Mouse (Mus musculus) retina, embryonic 14.5 days (tissue): ENCODE measurements around the gene Nptxr.

Experiments used
- DNase-seq: peaks from one replicate; pipeline ENCODE4 v3.0.0-alpha.2; 2015; ENCODE audit warnings: low spot score

Gene Nptxr

DNA sequence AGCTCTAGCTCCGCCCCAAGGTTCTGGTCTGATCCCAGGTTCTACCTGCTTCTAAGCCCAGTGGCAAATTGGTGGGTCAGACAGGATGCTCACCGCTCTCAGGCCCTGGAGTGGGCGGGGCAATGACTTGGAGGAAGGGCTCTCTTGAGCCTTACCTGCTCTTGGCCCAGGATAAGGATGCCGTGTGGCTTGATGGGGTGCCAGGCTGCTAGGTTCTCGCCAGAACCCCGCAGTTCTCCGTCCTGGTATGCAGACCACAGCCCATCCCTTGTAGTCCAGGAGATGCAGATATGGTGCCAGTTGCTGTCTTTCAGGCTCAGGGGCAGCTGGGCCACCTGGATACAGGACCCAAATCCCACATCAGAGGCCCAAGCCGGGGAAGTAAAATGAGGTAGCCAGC lies 14.5 kb downstream of the Nptxr start:
- no peak for DNase-seq

DNA sequence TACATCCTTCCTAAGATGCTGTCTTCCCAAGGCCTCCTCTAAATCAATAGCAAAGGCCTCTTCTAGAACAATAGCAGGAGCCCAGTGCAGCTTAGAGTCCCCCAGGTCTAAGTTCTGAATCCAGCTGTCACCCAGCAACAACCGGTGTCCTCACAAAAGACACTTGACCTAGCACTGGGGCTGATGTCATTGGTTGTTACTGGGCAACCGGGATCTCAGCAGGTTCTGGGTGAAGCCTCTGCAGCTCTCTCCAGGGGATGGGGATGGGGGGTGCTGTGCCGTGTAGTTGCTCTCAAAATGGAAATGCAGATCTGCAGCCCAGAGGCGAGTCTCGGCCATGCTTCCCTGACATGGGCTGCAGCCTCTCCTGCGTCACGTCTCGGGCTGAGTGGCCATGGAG lies 16.8 kb downstream of the Nptxr start:
- peak; percentile 32 for DNase-seq

DNA sequence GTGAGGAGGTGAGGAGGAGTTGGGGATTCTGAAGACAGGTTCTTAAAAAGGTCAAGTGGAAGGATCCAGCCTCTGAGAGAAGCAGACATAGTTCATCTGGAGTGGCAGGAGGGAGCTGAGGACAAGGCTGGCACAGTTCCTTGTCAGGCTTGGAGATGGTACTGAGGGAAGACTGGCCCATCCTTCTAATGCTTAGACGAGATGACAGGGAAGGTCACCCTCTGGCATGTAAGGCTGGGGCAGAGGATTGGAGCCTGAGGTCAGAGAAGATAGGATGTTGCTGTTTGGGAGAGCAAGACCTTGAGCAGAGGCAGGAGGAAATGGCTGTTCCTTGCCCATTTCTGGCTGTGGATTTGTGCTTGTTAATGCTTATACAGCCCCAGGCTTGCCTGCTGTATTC lies 19.5 kb downstream of the Nptxr start:
- no peak for DNase-seq

DNA sequence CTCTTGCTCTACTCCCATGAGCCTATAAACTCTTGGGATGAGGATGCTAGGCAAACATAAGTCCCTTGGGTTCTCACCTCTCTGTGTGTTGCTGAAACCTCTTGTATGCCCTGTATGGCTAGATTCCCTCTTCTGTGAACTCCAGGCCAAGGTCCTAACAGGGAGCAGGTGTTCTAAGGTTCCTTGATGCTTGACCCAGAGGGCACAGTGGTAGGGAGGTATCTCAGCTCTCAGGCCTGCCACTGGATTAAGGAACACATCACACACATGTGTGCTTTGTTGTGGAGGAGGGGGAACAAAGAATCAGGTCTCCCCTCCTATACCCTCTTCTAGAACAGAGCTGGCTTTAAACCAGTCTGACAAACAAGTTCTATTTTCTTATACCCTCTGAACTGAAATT lies 26.8 kb downstream of the Nptxr start, which contains the start of gene Dnal4:
Gene Dnal4, minus strand, starts transcription at position 101 of the 400 bp plus-strand sequence.
- no peak for DNase-seq

DNA sequence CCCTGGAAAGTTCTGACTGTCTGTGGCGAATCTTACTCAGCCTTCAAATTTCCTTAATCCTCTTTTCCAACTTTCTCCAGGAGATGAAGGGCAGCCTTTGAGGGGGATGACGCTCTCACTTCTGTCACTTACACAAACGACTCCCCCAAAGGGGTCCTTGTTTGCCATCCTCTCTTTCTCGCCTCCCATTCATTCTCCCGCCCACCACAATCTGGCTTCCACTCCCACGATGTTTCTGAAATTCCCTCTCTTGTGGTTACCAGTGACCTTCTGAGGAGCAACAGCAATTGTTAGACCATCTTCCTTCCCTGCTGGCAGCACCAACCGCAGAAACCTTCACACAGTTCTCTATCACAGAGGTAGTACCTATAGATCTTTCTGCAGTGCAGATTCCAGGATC lies 28.9 kb downstream of the Nptxr start:
- DNase-seq: no peak

DNA sequence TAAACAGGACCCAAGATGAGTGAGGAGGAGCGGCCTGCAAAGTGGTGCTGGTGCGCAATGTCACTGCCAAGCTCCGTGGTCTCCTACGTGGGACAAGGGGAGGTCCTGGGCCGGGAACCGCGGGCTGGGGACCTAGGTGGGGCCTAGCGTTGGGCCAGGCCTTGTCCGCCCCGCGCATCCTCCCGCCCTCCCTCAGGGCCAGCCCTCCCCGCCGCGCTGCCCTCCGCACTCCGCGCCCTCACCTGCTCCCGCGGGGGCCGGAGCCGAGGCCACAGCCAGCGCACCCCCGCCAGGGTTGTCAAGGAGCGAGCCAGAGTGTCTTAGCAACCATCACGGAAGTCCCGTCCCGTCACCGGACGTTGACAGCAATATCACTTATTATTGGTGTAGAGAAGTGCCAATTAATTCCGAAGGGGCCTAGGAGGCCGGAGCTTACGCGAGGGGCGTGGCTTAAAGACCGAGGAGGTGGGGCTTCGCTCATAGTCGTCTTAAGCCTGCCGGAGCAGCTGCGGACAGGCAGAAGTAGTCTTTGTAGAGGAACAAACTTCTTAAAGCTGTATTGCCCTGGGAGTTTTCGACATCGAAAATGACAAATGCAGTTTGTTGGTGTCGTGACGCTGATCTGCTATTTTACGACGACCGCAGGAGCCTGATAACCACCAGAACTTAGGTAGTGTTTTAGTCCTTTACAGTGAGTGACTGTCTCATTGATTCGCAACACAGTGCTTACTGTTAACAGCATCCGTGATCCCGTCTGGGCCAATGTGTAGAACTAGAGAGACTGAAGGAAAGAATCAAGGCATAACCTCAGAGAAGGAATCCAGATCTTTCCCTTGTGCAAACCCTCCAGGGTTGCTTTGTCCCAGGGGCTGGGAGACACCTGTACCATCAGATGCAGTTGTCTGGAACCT lies 30.2 kb downstream of the Nptxr start:
- peak; percentile 99 for DNase-seq

DNA sequence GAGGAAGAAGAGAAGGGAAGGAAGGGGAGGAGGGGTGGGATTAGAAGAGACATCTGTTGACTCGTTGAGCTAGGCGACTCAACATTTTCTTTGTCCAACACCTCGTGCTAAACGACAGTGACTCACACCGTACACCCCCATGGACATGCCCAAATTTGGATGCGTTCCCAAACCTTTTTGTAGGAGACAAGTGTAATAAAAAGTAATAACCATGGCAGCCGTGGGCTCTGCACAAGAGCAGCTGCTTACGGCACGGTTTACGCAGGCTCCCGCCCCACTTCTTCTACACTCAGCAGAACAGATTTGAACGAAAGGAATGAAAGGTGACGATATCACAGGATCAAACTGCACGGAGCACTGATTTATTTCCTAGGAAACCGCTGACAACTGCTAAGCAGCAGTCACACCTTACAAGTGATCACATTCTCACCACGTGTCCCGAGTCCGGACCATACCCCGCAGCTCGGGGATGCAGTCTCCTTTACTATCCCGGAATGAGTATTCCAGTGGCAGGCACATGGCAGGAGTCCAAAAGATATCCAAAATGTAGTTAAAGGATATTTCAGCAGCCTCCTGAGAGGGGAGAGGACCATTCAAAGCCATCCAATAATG lies 33.8 kb downstream of the Nptxr start:
- DNase-seq: no peak

DNA sequence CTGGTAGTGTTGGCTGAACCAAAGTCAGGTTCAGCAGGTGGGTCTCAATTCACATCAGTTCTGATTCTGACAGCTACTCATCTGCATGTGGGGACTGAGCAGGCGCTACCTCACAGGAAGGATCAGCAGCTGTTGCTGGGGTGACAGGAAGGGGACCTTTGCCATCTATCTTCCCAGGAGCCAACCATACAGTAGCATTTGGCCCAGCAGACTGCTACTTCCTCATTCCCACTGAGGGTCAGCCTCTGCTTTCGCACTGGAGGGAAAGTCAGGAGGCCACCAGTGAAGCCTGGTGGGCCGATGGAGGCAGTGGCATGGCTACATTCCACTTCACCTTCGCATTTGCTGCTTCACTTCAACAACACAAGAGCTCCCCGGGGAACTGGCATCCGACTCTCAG lies 36.3 kb downstream of the Nptxr start:
- no peak for DNase-seq

DNA sequence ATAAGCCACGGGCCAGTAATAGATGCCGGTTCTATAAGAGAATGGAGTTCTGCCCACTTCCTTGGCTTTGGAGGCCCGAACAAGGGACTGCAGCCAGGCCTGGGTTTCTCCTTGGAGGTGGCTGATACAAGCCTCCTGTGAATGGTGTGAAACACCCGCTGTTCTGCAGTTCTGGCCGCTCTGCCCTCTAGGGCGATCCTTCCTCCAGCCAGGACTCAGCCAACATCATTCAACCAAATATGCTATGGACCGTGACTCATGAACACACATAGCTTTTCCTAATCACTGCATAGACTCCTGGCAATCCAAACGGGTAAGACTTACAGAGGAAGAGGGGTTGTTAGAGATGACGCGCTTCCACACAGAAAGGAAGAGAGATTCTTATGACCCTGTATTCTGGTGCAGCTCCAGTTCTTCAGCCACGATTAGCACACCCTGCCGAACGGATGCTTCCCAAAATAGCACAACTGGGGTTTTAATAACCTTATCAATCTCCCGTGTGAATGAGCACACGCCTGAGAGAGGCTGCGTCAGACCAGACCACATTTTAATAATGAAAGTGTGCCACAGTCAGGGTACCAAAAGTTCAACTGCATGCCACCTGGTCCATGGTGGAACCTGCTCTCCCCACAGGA lies 37.1 kb downstream of the Nptxr start:
- no peak for DNase-seq

DNA sequence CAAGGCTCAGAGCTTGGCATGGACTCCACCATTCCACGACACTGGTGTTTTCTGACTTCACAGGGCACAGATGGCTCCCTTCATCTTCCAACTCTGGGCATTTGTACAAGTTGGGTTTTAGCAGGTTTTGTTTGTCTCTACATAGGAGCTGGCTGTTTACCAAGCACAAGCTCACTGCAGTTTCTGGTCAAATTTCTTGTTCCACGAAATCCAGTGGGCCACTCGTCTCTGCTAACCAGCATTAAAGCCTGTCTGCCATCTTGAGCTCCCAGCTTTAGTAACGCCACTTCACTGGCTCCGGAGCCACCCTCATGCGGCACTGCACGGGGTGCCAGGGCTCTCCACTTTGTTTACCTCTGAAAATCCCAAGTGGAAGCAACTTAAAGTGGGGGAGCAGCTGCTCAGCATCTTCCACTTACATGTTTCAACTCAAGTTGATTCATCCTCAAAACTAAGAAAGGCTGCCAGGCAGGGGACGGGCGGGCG lies 37.9 kb downstream of the Nptxr start:
- no peak for DNase-seq

DNA sequence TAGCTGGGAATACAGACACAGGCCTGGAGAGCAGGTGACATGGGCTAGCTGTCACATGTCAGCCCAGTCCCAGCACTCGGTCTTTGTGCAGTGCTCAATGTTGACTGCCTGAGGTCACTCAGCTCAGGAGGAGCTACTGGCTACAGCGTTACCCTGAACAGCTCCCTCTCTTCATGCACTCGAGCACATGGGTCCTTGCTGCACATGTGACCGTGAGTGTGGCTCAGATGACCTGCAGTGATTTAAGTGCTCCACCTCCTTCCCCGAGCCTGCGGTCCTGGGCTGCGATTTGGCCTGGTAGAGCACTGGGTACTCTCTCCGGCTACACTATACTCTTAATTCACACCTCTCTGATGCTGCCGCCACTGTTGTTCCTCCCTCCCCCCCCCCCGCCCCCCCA lies 38.4 kb downstream of the Nptxr start:
- no peak for DNase-seq

DNA sequence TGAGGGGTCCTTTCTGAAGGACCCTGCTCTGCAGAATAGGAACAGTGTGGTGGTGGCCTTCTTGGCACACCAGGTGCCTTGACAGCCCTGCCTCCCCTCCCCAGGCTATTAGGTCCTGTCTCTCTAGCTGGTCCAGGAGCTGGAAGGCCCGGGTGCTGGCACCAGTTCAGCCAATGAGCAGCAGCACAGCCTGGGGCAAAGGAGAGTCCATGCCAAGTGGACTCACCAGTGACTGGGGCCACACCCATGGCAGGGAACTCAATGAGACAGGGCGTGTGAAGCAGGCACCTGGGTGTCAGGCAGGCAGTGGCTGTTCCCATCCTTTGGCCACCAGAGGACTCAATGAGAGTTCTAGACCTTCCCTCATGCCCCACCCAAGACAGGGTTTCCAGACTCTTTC lies 39.2 kb downstream of the Nptxr start:
- DNase-seq: no peak

DNA sequence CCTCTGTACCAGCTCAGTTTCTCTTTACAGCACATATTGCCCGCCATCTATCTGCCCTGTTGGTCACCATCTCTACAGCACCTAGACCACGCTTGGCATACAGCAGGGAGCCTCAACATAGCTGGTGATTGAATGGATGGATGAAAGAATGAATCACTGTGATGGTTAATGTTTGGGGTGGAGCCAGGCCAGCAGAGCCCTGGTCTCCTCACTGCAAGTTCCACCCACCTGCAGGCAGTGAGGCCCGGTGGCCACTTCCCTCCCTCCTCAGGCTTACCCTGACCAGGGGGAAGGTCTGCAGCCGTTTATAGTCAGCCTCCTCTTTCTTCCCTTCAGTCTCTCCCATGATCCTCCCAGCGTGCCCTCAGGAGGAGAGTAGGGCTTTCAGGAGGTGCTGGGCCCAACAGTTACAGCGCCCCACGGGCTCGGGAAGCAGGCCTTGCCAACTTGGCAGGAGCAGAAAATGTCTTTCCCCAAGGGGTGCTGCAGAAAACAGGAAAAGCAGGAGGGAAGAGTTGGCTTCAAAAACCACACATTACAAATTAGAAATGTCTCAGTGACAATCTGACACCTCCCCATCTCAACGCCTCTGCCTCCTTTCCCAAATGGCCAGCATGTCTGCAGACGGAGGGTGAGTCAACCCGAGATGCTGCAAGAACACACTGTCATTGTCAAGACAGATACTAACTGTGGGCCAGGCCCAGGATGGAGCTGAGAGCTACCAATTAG lies 39.9 kb downstream of the Nptxr start:
- no peak for DNase-seq

DNA sequence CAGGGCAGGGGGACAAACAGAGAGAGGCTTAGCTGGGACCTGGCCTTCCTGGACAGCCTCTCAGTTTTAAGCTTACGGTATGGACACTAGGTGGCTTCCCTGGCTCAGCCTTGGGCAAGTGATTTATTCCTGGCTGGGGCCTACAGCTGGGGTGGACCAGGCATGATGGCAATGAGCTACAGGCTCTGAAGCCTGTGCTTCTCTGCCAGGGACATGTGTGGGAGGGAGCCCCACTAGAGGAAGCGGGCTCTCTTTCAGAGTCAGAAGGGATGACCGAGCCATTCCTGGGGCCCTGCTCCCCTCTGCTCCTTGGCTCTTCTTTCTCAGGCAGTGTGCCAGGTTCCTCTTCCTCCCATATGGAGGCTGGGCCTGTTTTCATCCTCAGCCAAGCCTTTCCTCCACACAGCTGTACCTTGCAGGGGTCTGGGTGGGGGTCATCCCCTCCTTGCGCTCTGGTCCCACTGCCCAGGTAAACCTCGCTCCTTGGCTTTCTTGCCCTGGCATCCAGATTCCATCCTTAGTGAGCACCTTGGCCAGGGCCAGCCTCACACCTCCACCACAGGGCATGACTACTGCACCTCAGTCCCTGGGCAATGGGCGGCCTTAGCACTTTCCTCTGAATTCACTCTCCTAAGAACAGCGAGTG lies 40.8 kb downstream of the Nptxr start:
- DNase-seq: no peak

DNA sequence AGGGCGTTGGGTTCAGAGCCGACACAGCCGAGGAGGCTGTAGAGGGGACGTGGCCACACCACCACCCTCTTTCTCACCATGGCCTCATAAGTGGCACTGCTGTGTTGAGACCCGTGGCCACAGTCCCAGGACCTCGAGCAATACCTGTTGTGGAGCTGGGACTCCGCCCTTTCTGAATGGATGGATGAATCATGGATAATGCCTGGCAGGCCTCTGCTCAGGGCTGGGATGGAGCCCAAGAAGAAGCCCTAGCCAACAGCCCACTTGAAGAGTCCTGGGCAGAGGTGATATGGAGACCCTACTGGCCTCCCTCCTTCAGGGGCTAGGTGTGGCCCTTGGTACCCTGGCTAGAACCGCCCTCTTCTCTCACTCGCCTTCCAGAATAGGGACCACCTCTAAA lies 41.6 kb downstream of the Nptxr start:
- no peak for DNase-seq

DNA sequence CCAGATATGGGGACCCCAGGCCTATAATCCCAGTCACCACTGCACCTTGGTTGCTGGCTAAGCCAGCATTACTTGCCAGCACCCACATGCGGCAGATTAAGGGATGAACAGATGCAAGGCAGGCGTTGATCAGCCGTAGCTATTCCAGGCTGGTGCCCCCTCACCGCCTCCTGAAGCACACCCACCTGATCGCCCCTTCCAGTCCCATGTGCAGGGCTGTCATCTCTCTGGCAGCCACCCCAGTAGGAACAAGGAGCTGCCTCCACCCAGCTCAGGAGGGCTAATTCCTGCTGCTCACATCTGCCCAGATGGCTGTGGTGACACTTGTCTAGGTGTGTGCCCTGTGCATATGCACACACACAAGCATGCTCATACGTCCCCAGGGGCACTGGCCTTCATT lies 43.6 kb downstream of the Nptxr start:
- no peak for DNase-seq

DNA sequence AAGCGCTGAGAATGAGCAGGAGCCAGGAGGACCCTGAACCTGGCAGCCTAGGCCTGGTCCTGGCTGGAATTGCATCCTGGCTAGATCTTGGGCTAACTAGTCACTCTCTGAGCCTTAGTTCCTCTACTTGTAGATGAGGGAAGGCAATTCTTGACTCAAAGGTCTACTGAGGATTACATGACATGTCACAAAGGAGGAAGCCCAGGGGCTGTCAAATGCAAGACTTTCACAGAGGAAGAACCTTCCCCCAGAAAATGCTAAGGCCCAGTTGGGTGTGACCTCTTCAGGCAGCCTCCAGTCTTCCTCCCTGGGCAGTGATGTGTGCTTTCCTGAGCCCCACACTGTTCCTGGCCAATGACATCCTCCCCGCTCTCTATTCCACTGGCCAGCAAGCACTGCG lies 47.4 kb downstream of the Nptxr start:
- DNase-seq: no peak

DNA sequence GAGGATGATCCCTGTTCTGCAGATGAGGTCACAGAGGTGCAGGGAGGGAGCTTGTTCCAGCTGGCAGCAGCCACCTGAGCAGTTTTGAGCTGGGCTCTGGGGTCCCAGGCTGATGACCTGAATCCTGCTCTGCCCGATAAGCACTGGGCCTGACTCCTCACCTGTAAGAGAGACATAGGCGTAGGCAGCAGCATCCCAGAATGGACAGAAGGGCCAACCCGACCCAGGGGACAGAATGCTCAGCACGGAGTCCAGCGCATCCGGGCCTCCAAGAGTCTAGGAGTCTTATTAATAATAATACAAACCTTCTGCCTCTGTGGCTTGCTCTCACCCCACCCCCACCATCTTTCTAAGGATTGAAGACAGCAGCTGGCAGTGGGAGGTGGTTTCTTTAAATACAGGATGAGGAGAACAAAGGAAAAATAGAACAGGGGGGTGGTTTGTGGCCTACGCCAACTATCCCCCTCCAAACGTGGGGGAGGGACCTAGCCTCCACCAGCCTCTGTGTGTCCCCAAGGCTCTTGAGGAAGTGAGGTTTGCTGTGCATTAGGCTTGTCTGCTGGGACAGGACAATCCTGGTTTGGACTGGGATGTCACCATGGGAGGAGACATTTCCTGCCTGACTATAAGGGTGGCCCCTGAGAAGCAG lies 48.5 kb downstream of the Nptxr start:
- DNase-seq: no peak

DNA sequence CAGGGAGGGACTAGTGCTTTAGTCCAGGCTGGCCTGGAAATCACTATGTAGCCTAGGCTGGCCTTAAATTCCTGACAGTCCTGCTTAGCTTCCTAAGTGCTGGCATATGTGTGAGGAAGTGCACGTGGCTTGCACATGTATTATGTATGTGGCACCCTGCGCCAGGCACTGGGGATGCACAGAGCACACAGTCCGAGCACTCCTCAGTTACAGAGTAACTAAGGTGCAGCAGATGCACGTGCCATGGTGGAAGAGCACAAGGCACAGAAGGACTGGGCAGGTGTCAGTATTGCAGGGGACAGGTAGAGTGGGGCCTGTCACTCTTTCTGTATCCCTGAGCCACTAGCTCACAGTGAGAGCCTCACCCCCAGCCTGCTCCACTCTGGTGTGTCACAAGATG lies 49.4 kb downstream of the Nptxr start:
- DNase-seq: no peak

DNA sequence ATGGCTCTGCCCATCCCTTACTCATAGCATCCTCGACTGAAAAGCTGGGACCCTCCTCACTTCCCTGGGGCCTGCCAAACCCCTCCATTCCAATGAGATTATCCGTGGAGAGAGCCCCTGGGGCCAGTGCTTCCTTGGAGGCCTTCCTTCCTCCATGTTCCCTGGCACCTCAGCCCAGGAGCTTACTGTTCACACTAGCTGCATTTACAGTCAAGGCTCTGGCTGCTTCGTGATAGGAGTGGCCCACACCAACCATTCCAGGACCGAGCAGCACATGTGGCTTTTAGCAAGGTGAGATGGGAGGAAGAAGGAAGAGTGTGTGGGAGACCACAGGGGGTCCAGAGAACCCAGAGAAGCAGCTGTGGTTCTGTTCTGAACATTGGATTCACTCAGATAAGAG lies 50.7 kb downstream of the Nptxr start:
- DNase-seq: no peak

DNA sequence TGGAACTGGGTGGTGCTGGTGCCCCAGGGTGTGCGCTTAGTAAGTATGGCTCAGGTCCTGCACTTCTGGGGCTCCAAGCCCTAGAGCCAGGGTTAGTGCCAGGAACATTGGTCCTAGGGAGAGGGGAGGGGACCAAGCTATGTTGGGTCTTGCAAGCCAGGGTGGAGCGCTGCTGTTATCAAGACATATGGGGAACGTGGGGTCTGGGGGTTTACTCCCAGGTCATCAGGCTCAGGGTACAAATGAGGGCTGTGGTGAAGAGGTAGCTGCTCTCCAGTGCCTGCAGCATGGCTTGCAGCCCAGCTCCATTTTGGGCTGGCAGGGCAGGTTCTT lies 51.2 kb downstream of the Nptxr start:
- DNase-seq: no peak
